Mouse (Mus musculus) megakaryocyte, embryonic 14.5 days (primary cell): Measurements from ENCODE around the gene Gstm3. TPM values are rescaled to one million over a fixed set of nuclear protein-coding genes. Genes with fewer than 3 reads are reported as not detected.

ENCODE experiments used
- H3K27me3 ChIP-seq: replicated peaks from 2 replicates; pipeline ENCODE3; 2012; ENCODE audit warnings: inconsistent platforms
- H3K36me3 ChIP-seq: replicated peaks from 2 replicates; pipeline ENCODE3; 2012; ENCODE audit warnings: low read length, inconsistent platforms, mixed read lengths
- H3K4me1 ChIP-seq: 2 replicates; pipeline ENCODE4 v1.6.1; 2012; ENCODE audit warnings: inconsistent platforms
- H3K4me3 ChIP-seq: replicated peaks from 2 replicates; pipeline ENCODE3; 2012; ENCODE audit warnings: moderate library complexity, mild to moderate bottlenecking, inconsistent platforms
- H3K9me3 ChIP-seq: 2 replicates; pipeline ENCODE4 v1.6.1; 2012; ENCODE audit warnings: inconsistent platforms
- FLI1 ChIP-seq: IDR thresholded peaks from 2 replicates; pipeline ENCODE4 v1.6.1; 2012; ENCODE audit warnings: low read length, inconsistent platforms, mixed read lengths
- GATA1 ChIP-seq: IDR thresholded peaks from 3 replicates; pipeline ENCODE4 v1.6.1; 2012; ENCODE audit warnings: mixed read lengths, low read length, inconsistent platforms, borderline replicate concordance
- polyA plus RNA-seq: library from polyadenylated mRNA; stranded (reverse); fragments of >175 nt; gene quantifications from 2 replicates; pipeline ENCODE4 v1.2.3, GENCODE M21; 2012; ENCODE audit warnings: low replicate concordance; ENCODE audit not compliant: insufficient read depth

The Gstm3 gene
- polyA plus RNA-seq, 1 experiment, result not detected

DNA sequence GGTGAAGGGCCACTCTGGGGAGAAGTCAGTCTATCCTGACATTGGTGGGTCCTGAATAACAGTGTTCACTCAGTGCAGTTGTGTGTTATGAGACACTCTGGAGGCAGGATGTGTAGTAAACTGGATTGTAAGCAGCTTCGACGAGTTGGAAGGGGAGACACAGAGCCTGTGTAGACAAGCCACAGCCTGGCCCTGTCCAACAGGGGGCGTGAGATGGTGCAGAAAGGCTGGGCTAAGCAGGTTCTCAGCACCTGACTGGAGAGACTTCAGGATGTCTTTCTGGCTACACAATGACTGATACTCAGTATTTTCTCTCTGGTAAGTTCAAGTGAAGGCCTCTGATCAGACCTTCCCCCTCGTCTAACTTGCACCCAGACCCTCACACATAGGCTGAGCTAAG, 23.4 kb downstream of the Gstm3 start:
- Histone ChIP-seq H3K36me3 (no peaks in the 10 kb centered on the region), H3K9me3 (peaks cover 14% of the 10 kb centered on the region), H3K4me3 (no peak overlapping the region), H3K4me1 (no peaks in the 10 kb centered on the region), H3K27me3 (peaks cover 68% of the 10 kb centered on the region)
- no peak for TF ChIP-seq FLI1
- no peak for TF ChIP-seq GATA1

GRCm38 (mm10) chr3:107943239-107943990, 25.7 kb downstream of the Gstm3 start, which contains the start of gene Gstm6:
Gstm6 (minus strand) TSS chr3:107943749.
- no peak within 1 kb of the TSS for H3K4me3 ChIP-seq
- no peaks in the 10 kb centered on the region for H3K36me3 ChIP-seq
- H3K9me3 ChIP-seq, result peaks cover 14% of the 10 kb centered on the region
- H3K4me1 ChIP-seq, result peaks cover 12% of the 10 kb centered on the region
- no peak for TF ChIP-seq FLI1
- H3K27me3 ChIP-seq, result peaks cover 67% of the 10 kb centered on the region

DNA sequence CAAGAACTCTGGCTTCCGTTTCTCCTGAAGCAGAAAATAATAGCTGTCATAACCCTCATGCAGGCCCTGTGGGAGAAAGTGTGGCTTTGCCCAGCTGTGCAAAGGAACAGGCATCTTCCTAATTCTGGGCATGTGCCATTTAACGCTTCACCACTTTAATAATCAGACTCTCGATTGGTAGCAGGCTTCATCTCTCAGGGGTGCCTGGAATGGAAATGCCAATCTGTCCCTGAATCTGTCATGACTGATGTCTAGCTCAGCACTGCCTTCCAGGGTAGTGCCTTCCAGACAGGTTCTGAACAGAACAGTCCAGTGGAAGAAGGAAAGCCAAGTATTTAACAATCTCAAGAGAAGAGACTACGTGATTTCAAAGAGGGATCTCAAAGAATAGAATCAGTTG, 27.8 kb downstream of the Gstm3 start:
- Histone ChIP-seq H3K4me1 (peaks cover 12% of the 10 kb centered on the region), H3K36me3 (no peaks in the 10 kb centered on the region), H3K27me3 (peaks cover 68% of the 10 kb centered on the region), H3K4me3 (no peak overlapping the region), H3K9me3 (peaks cover 10% of the 10 kb centered on the region)
- TF ChIP-seq GATA1 (no peak), FLI1 (no peak)

DNA sequence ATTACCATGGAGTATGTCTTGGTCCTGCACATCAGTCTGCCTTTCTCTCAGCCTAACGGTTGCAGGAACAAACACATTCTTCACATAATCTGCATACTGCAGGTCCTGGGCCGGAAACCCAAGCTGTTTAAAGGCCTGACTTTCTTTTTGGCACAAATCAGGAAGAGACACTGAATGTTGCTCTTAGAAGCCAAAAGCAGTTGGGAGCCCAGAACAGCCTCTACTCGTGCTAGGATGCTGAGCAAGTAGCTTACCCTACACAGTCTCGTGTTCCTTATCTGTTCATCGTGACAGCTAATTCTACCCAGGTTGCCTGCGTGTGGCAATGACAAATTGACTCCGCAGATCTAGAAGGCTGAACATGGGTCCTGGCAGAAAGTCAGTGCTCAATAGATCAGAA, 28.6 kb downstream of the Gstm3 start:
- Histone ChIP-seq H3K4me1 (peaks cover 16% of the 10 kb centered on the region), H3K27me3 (peaks cover 70% of the 10 kb centered on the region), H3K9me3 (peaks cover 10% of the 10 kb centered on the region), H3K4me3 (no peak overlapping the region), H3K36me3 (no peaks in the 10 kb centered on the region)
- TF ChIP-seq FLI1 (no peak), GATA1 (no peak)

- H3K27me3 ChIP-seq, result peaks cover 66% of the 10 kb centered on the region
- TF ChIP-seq GATA1 (no peak), FLI1 (no peak)
Observed at GRCm38 (mm10) chr3:107939830-107940229, 29.3 kb downstream of the Gstm3 start.

GRCm38 (mm10) chr3:107939403-107939802, 29.7 kb downstream of the Gstm3 start:
- TF ChIP-seq FLI1 (no peak), GATA1 (no peak)
- H3K4me3 ChIP-seq, result peak overlapping the region; percentile 69
- peaks cover 64% of the 10 kb centered on the region for H3K27me3 ChIP-seq
- H3K4me1 ChIP-seq, result peaks cover 16% of the 10 kb centered on the region
- peaks cover 8% of the 10 kb centered on the region for H3K9me3 ChIP-seq
- no peaks in the 10 kb centered on the region for H3K36me3 ChIP-seq

More at GRCm38 (mm10) chr3:107939830-107940229, 29.3 kb downstream of the Gstm3 start:
- peaks cover 16% of the 10 kb centered on the region for H3K4me1 ChIP-seq
- H3K9me3 ChIP-seq, result peaks cover 10% of the 10 kb centered on the region
- no peaks in the 10 kb centered on the region for H3K36me3 ChIP-seq
- H3K4me3 ChIP-seq, result peak overlapping the region; percentile 69

- Histone ChIP-seq H3K27me3 (peaks cover 56% of the 10 kb centered on the region), H3K4me3 (no peak overlapping the region), H3K9me3 (no peaks in the 10 kb centered on the region), H3K4me1 (peaks cover 25% of the 10 kb centered on the region), H3K36me3 (no peaks in the 10 kb centered on the region)
- TF ChIP-seq GATA1 (no peak), FLI1 (no peak)
Observed at GRCm38 (mm10) chr3:107935888-107936287, 33.2 kb downstream of the Gstm3 start.

GRCm38 (mm10) chr3:107935268-107935667, 33.8 kb downstream of the Gstm3 start:
- H3K27me3 ChIP-seq, result peaks cover 55% of the 10 kb centered on the region
- H3K4me1 ChIP-seq, result peaks cover 25% of the 10 kb centered on the region

DNA sequence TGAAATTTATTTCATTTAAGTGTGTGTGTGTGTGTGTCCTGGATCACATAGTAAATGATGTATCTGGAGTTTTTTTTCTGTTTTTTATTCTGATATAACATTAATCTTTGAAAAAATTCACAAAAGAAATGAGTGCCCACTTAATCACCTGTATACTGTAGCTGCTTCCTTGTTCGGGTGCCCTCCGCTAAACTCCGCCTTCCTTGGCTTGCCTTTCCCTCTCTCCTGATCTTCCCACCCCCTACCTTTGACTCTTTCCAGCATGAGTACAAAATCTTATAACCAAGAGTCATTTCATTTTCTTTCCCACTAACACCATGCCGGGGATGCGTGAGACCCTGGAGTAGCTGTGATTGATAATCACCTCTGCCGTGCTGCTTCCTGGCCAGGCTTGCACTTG, 37.0 kb downstream of the Gstm3 start:
- Histone ChIP-seq H3K9me3 (no peaks in the 10 kb centered on the region), H3K27me3 (peaks cover 66% of the 10 kb centered on the region), H3K4me1 (peaks cover 12% of the 10 kb centered on the region), H3K36me3 (no peaks in the 10 kb centered on the region), H3K4me3 (no peak overlapping the region)
- TF ChIP-seq FLI1, result no peak
- no peak for TF ChIP-seq GATA1

More at GRCm38 (mm10) chr3:107935268-107935667, 33.8 kb downstream of the Gstm3 start:
- Histone ChIP-seq H3K9me3 (no peaks in the 10 kb centered on the region), H3K4me3 (no peak overlapping the region), H3K36me3 (no peaks in the 10 kb centered on the region)
- TF ChIP-seq FLI1 (no peak), GATA1 (no peak)

- no peak for TF ChIP-seq FLI1
- no peak for TF ChIP-seq GATA1
- Histone ChIP-seq H3K4me1 (peaks cover 12% of the 10 kb centered on the region), H3K9me3 (no peaks in the 10 kb centered on the region), H3K36me3 (no peaks in the 10 kb centered on the region), H3K27me3 (peaks cover 70% of the 10 kb centered on the region), H3K4me3 (peak within 1 kb of the TSS; percentile 86)
Observed at GRCm38 (mm10) chr3:107931670-107932069, 37.4 kb downstream of the Gstm3 start, which contains the start of gene Gstm7. Gstm7 (minus strand) TSS chr3:107931817.

- Histone ChIP-seq H3K9me3 (no peaks in the 10 kb centered on the region), H3K4me3 (peak overlapping the region; percentile 86)
Observed at GRCm38 (mm10) chr3:107931134-107931533, 37.9 kb downstream of the Gstm3 start.

More at GRCm38 (mm10) chr3:107931134-107931533, 37.9 kb downstream of the Gstm3 start:
- no peak for TF ChIP-seq GATA1
- no peak for TF ChIP-seq FLI1
- Histone ChIP-seq H3K4me1 (peaks cover 11% of the 10 kb centered on the region), H3K27me3 (peaks cover 69% of the 10 kb centered on the region), H3K36me3 (no peaks in the 10 kb centered on the region)
